Mouse (Mus musculus) heart, postnatal 25 days (tissue): ENCODE data around the gene Kat14. TPM values are rescaled to one million over a fixed set of nuclear protein-coding genes. Genes with fewer than 3 reads are reported as not detected.
A peak's percentile ranks its signal among the peaks of the same experiment; 100 is the strongest.
"Not testable (repeated sequence)": the region's sequence is repeated elsewhere in the genome, so short reads cannot be mapped to it uniquely, and the experiment has no call there.

ENCODE experiments used
- DNase-seq: peaks from one replicate; pipeline ENCODE4 v3.0.0; 2022; ENCODE audit warnings: low spot score
- intact Hi-C: fragments of 180-260 bp; cut with DNase I; formaldehyde crosslinking; loops from one replicate; pipeline ENCODE4 v1.15.1; 2025
- total RNA-seq, 2 experiments: library from RNA; stranded (reverse); gene quantifications; 2 replicates each; pipeline ENCODE4 v1.2.3; 2021

Gene Kat14
- 10 to 100 TPM; 21.2 to 21.5 TPM for total RNA-seq

DNA sequence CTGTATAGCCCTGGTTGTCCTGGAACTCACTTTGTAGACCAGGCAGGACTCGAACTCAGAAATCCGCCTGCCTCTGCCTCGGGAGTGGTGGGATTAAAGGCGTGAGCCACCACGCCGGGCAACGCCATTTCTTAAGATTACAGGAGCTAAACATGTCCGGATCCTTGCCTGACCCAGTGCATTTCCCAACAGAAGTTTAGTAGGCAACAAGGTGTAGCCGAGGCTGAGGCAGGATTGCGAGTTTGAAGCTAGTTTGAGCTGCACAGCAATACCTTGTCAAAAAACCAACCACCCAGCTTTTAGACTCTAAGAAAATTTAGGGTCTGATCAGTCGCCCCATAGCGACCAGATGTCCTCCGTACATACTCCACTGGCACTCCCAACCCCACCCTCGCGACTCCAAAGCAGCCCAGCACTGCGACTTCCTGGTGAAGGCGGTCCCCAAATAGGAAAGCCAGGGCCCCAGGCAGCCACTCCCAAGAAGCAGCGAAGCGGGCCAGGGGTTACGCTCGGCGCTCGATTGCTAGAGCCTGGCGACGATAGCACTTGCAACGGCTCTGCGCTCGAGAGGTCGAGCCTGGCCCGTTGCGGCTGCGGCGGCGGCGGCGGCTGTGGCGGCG is at the start of gene Kat14, which contains the start of gene Pet117:
Gene Kat14, plus strand, starts transcription at position 584 of the 620 bp plus-strand sequence.
Gene Pet117, plus strand, starts transcription at position 597 of the 620 bp plus-strand sequence.
- DNase-seq, result peak; percentile 93
- intact Hi-C loops, result loop anchor here (5.0 to 10.0 kb wide), 4 partner anchors 89 to 1304 kb away; partner anchors contain the start of genes Dstn, Mgme1, Snrpb2 and Snx5

DNA sequence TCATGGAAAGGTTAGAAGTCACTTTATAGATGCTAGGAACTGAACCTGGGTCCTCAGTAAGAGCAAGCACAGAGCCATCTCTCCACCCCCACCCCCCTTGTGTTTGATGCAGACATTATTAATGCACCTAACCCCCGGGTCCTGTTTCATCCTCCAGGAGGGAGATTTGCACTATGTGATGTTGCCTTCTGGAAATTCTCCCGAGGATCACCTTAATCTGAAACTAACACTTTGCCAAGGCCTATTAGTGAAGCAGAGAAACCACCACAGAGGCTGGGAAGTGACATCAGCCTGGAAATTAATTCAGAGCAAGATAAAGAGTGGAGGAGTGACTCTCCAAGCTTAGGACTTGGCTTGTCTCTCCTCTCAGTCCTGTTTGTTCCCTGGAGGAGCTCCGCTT is 44.6 kb upstream of the Kat14 start:
- DNase-seq, result no peak
- intact Hi-C loops, result no loop called here

DNA sequence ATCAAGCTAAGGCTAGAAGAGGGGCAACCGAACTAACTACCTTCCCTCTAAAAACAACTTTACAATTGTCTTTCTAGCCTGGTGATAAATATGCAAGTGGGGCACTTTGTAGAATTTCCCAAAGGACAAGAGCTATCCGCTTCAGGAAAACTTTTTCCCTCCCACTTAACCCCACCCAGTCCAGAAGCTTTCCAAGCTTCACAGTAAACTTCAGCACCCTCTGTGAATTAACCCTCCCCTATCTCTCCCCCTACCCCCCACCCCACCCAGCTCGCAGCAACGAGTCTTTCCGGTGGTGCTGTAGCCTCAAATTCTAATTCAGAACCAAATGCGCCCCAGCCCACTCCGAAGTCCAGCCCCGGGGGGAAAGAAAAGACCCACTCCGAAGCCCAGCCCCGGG is 39.3 kb upstream of the Kat14 start:
- intact Hi-C loops, result no loop called here

DNA sequence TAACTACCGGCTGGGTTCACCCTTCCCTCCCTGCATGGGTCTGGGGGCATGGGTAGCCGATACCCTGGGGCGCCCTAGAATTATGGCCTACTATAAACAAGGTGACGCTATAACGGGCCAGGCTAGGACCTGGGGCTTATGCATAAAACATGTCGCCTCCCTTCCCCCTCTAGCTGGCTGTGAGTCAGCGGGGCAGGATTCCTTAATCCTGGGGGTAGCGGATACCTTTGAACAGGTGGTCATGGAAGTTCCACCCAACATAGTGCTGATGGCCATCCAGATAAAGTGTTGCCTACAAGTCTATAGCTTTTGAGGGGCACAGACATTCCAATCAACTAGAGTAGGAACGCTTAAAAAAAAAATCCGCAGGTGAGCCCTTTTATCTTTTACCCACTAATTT is 38.8 kb upstream of the Kat14 start:
- DNase-seq, result no peak
- intact Hi-C loops, result no loop called here

More for the DNA sequence above, 39.3 kb upstream of the Kat14 start:
- no peak for DNase-seq

DNA sequence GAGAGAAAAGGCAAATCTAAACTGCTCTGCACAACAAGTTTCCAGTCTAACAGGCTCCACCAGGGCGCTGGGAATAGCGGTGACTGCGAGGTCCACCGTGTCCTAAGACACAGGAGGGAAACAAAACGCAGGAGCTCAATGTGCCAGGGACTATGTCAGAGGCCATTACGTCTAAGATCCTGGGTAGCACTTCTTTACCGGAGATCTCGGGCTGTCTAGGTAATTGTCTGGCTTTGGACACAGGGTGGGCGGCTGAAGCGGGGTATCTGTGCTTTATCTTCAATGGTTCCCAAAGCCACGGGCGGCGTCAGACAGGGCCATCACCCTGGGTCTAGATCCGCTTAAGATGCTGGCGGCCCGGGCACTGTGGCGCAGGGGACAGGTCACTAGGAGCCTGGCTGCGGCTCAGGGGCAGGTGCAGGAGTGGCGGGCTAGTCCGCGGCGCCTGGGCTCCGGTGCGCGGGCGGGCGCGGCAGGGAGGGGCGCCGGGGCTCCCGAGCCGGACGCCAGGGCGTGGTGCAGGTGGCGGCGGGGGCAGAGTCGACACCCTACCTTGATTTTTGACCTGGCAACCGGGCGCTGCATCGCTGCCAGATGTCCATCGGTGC is 38.3 kb upstream of the Kat14 start:
- no peak for DNase-seq
- intact Hi-C loops, result no loop called here

DNA sequence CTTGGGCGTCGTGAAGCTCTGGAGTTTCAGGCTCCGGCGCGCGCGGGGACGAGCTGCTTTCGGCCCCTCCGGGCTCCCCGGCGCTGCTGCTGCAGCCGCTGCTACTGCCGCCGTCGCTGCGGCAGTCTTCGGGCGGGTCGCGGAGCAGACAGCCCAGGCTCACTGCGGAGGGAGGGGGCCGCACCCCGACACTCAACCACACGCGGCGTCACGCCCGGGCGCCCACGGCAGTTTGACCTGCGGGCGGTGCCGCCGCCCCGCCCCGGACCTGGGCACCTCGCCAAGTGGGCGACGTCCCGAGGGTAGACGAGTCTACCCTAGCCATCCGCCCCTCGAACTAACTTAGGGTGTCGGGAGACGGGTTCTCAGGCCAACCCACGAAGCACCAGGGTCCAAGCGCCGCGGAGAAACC is 37.8 kb upstream of the Kat14 start:
- intact Hi-C loops, result no loop called here

DNA sequence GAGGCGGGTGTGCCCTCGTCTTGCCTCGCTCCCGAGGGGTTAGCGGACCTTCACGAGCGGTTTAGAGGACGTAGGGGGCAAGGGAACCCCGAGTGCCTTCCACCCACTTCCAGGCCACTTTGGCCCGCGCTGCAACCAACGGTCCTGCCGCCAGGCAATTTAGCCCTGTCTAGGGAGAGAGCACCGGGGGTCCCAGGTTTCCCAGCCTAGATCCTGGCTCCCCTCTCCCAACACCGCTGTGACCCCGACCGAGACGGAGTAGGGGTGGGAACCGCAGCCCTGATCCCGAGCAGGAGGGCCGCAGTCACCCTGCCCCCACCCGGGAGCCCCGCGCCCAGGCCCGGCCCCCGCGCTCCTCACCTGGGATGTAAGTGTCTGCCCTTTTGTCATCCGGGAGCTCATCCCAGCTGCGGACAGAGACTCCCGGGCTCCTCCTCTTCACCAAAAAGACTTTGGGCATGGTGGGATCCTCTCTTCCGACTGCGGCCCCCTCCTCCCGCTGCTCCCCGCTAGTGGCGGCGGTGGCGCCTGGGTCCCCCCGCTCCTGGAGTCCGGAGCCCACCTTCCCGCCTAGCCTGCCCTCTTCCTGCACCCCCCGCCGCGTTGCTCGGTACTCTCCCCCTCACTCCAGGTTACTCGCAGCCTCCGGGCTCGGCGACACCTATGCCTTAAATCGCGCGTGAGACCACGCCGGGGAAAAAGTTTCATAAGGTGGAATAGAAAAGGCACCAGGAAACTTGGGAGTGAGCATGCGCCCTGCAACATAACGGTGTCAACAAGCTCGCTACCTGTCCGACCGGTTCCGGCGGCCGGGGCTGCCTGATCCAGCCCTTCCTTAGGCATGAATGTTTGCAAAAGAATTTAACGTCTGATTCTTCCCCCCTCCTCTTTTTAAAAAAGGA is 37.1 kb upstream of the Kat14 start, which contains the start of gene Ovol2:
Gene Ovol2, minus strand, starts transcription at position 746 of the 902 bp plus-strand sequence.
- intact Hi-C loops, result no loop called here

More for the DNA sequence above, 37.8 kb upstream of the Kat14 start:
- DNase-seq, result no peak

DNA sequence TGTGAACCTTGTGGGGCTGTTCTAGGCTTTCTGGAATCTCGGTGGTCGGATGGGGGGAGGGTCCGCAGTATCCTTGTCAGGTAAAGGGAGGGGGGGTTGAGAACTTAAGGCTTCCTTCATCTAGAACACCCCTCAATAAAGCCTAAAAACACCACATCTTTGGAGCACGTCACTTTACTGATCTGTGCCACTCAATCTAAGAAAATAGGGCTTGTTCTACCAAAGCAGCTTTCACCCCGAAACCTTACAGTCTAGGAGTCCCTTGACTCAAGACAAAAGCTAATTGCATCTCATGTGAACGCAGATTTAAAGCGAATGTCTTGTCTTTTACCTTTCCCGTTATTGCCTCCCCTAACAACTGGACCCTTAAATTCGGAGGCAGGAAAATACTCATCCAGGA is 36.3 kb upstream of the Kat14 start:
- intact Hi-C loops, result no loop called here
- no peak for DNase-seq

More for the DNA sequence above, 37.1 kb upstream of the Kat14 start, which contains the start of gene Ovol2:
- no peak for DNase-seq

DNA sequence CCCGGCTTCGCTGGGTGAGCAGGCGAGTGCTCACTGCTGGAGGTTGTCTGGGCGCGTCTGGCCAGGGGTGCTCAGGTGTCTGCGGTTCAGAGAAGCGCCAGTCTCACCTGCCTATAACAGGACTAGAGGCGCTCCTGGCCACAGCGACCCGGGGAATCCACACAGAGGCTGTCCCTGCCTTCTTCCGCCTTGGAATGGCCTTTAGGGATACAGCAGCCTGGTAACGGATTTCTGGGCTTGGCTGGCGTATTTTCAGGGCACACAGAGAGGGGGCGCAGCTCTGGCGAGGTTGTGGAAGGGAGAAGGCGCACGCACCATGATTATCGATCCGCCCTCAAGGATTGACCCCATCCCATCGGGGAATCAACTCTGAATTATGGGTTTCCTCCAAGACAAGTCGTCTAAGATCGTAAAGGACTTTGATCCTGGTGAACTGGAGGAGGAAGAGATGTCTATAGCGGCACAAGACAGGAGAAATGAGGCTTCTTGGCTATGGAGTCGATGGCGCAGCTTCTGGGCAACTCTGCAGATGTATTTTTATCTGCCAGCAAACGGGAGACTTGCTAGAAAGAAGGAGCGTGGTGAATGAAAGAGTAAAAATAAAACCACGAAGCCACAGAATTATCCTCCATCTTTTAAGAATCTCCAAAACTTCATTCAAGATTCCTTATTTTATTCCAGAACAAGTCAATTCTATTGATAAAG is 35.5 kb upstream of the Kat14 start:
- intact Hi-C loops, result no loop called here
- no peak for DNase-seq

DNA sequence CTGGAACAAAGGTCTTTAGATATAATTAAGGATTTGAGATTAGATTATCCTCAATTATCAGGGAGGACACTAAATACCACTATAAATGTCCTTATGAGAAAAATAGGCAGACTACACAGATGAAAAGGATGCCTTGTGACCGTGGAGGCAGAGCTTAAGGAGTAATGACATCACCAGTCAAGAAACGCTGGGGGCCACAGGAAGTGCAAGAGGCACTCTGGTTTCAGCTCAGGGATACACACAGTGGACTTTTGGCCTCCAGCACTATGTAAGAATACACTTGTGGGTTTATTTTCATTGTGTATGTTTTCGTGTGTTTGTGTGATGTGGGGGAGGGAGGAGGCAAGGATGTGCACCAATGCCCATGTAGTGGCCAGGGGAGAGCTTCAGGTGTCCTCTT is 31.6 kb upstream of the Kat14 start:
- DNase-seq, result no peak
- intact Hi-C loops, result no loop called here

DNA sequence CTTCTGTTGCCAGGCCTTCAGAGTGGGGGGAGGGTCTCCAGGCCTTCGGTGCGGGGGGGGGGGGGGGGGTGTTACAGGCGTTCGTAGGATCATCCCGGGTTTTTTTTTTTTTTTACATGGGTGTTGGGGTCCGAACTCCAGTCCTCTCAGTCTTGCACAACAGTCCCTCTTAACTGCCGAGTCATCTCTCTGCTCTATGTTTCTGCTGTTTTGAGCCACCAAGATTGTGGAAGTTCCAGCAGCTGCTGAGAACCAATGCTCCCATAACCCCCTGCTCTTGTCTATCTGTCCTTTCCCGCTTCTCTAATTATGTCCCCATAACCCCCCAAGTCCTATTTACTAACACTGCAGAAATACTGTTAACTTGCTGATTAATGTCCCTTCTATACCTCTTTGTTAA is 31.1 kb upstream of the Kat14 start:
- intact Hi-C loops, result no loop called here
- DNase-seq, result no peak

DNA sequence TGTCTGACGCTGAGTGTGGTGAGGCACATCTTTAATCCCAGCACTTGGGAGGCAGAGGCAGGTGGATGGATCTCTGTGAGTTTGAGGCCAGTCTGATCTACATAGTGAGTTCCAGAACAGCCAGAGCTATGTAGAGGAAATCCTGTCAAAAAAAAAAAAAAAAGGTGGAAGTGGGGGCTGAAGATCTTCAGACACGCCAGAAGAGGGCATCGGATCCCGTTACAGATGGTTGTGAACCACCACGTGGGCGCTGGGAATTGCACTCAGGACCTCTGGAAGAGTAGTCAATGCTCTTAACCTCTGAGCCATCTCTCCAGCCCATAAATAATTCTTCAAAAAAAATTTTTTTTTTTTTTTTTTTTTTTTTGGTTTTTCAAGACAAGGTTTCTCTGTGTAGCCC is 30.6 kb upstream of the Kat14 start:
- intact Hi-C loops, DNase-seq: not testable (repeated sequence)

DNA sequence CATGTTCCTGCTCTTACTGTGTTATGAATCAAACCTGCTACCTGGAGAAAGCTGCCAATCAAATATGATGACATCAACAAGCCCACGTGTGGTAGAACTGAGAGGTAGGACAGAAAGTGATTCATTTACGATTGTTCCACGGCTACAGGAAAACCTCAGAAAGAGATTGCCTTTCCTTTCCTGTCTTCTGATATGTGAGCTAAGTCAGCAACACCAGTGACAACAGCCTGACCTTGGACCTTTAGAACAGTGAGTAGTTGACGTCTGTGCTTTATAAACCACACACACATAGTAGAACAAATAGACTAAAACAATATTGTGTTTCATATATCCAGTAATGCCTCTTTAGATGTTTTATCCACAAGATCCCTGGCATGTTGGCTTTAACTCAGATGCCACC is 25.6 kb upstream of the Kat14 start:
- no peak for DNase-seq
- intact Hi-C loops, result no loop called here

DNA sequence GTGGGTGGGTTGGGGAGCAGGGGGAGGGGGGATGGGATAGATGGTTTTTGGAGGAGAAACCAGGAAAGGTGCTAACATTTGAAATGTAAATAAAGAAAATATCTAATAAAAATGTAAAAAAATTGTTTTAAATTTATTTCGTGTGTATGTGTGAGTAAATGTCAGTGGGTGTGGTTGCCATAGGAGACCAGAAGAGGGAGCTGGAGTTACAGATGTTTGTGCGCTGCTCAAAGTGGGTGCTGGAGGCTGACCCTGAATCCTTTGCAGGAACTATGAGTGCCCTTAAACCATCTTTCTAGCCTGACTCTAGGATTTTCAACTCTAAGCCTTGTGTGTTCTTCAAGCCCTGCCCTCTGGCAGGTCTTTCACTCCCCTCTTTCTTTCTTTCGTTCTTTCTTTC is 20.3 kb upstream of the Kat14 start:
- DNase-seq, result no peak
- intact Hi-C loops, result loop anchor here (5.0 kb wide), 1 partner anchor 104 kb away; no protein-coding TSS in a partner anchor

DNA sequence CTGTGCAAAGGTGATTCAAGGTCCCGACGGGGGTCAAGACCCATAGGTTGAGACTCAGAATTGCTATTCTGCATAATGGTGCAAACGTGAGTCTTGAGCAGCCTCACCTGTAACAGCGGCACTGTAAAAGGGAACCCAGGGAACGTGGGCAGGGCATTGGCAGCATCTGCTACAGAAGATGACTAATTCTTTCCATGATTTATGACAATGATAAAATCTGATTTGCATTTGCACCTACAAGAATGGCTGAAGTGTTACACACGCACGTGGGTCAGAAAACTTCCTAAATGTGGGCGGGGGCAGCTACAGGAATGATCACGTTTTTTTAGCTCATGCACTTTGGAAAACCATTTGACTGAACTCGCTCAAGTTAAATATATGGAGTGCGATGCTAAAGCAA is 15.9 kb upstream of the Kat14 start:
- intact Hi-C loops, result no loop called here
- no peak for DNase-seq

DNA sequence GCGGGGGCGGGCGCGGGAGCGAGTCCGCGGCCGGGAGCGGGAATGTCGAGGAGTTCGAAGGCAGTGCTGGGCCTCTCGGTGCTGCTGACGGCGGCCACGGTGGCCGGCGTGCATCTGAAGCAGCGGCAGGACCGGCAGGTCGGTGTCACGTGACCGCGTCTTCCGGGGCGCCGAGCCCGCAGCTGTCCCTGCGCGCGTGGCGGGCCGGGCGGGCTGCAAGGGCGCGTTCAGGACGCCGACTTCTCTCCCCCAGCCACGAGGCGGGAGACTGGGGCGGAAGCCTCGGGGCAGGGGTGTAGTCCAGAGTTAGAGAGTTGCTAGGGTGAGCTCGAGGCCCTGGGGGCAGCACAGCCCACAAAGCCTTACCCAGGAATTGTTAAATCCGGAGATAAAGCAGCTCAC is 238 bp downstream of the Kat14 start:
- DNase-seq, result no peak
- intact Hi-C loops, result loop anchor here (5.0 to 10.0 kb wide), 4 partner anchors 88 to 1304 kb away; partner anchors contain the start of genes Dstn, Mgme1, Snrpb2 and Snx5

DNA sequence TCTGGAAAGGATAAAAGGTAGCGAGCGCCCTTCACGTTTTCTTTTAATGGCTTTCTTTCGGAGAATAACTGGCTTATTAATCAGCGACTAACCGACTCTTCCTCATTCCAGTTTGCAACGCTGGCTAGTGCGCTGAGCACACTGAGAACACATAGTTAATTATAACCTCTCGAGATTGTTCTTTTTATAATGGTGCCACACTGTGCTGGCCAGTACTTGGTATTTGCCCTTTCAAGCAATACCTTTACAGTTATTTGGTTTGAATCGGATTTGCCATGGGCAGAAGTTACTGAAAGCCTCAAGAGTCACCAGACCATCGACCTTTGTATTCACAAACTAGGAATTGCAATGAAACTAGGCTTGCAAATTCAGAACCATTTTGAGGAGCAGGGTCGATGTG is 728 bp downstream of the Kat14 start:
- intact Hi-C loops, result loop anchor here (5.0 to 10.0 kb wide), 4 partner anchors 88 to 1305 kb away; partner anchors contain the start of genes Dstn, Mgme1, Snrpb2 and Snx5
- DNase-seq, result no peak

DNA sequence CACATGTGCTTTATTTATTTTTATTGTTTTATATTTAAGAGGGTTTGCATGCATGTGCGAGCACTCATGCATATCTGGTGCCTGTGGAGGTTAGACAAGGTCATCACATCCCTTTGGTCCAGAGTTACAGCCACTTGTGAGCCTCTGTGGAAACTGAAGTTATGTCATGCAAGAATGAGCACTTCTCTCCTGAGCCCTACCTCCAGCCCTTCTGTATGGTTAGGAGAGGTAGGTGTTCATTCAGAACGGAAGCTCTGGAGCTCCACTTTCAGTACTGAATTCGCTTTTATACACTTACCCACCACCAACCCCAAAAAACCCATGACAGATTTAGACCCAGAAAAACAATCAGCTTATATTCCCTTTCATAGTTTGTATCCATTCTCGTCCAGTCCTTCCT is 2.8 kb downstream of the Kat14 start:
- intact Hi-C loops, result loop anchor here (2.0 kb wide), 1 partner anchor 155 kb away; the partner anchor contains the start of genes Dzank1 and Polr3f
- DNase-seq, result no peak

DNA sequence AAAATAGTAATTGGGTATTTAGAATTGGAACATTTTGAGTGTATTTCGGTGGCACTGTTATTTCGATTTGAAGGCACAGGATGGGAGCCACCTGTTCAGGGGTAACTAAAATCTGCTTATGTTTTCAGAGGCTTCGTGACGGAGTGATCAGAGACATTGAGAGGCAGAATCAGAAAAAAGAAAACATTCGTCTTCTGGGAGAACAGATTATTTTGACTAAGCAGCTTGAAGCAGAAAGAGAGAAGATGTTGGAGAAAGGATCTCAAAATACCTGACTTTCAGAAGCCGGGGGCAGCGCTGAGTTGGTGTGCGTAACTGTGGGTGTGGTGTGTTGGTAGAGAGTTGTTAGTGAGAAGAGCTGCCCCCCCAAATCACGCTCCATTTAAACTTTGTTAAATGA is 4.3 kb downstream of the Kat14 start:
- no peak for DNase-seq
- intact Hi-C loops, result no loop called here
